Mouse (Mus musculus): ENCODE measurements around the gene Gtf3c4. TPM values are rescaled to one million over a fixed set of nuclear protein-coding genes. Genes with fewer than 3 reads are reported as not detected.

Gene Gtf3c4
- polyA plus RNA-seq, 1 experiment from 2014 or later = 4.3 TPM

DNA sequence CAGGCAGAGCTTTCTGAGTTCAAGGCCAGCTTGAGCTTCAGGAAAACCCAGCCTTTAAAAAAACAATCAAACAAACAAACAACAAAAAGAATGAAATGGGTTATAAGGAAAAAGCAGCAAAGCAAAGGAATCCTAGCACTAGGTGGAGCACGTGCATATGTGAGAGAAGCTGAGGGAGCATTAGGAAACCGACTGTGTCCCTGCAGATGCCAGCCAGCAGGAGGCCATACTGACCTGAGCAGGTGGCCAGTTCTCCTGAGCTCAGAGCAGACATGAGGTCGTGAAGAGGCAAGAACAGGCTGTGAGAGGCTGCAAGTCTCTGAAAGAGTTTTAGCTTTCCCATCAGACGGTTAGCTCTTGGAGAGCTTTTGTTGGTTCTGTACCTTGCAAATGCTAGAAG is 10.9 kb downstream of the Gtf3c4 start:
- H3K4me2 ChIP-seq (ENCODE audit: low read depth, low read length) = no peak overlapping the region
- peaks cover 28% of the 10 kb centered on the region for H3K36me3 ChIP-seq (ENCODE audit: control insufficient read depth, insufficient read depth)
- H3K9me3 ChIP-seq (replicated peaks; ENCODE audit: control insufficient read depth, low read length) = no peaks in the 10 kb centered on the region
- H3K9ac ChIP-seq (ENCODE audit: low read depth, low read length) = no peak overlapping the region
- H3K27me3 ChIP-seq (ENCODE audit: control insufficient read depth, insufficient read depth, low read depth, low read length) = no peaks in the 10 kb centered on the region
- no peak overlapping the region for H3K4me3 ChIP-seq (ENCODE audit: low read depth, low read length)
- WGBS (ENCODE audit: insufficient replicate concordance) = 53% methylated on average over 4 of the region's 4 CpGs
- peaks cover 2% of the 10 kb centered on the region for H3K4me1 ChIP-seq (ENCODE audit: control insufficient read depth, low read depth, low read length)
- no peak overlapping the region for H3K27ac ChIP-seq (ENCODE audit: low read length)
- peak; percentile 41; the same call in 1 of the 2 replicates for ATAC-seq (ENCODE audit: low read depth)

DNA sequence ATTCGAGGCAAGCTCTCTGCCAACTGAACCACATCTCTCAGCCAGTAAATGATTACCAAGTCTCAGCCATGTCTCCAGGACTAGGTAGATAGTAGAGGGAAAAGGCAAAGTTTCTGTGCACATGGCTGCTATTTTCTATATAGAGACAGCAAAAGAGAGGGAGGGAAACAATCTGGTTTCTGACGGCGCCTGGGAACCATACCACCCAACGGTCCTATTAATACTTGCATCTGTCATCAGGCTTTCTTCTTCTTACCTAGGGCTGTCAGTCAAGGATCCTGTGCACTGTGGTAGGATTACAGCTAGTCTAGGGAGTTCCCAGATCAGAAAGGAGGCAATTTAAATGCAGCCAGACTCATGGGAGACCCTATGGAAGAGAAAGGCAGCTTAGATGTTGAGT is 21.3 kb downstream of the Gtf3c4 start:
- ATAC-seq (ENCODE audit: low read depth) = no peak
- H3K4me3 ChIP-seq (ENCODE audit: low read depth, low read length) = no peak overlapping the region
- no peak overlapping the region for H3K4me2 ChIP-seq (ENCODE audit: low read depth, low read length)
- H3K9me3 ChIP-seq (replicated peaks; ENCODE audit: control insufficient read depth, low read length) = no peaks in the 10 kb centered on the region
- no peak overlapping the region for H3K27ac ChIP-seq (ENCODE audit: low read length)
- H3K4me1 ChIP-seq (ENCODE audit: control insufficient read depth, low read depth, low read length) = no peaks in the 10 kb centered on the region
- WGBS (ENCODE audit: insufficient replicate concordance) = 66% methylated on average over 4 of the region's 4 CpGs
- H3K9ac ChIP-seq (ENCODE audit: low read depth, low read length) = no peak overlapping the region
- no peaks in the 10 kb centered on the region for H3K27me3 ChIP-seq (ENCODE audit: control insufficient read depth, insufficient read depth, low read depth, low read length)
- H3K36me3 ChIP-seq (ENCODE audit: control insufficient read depth, insufficient read depth) = no peaks in the 10 kb centered on the region

DNA sequence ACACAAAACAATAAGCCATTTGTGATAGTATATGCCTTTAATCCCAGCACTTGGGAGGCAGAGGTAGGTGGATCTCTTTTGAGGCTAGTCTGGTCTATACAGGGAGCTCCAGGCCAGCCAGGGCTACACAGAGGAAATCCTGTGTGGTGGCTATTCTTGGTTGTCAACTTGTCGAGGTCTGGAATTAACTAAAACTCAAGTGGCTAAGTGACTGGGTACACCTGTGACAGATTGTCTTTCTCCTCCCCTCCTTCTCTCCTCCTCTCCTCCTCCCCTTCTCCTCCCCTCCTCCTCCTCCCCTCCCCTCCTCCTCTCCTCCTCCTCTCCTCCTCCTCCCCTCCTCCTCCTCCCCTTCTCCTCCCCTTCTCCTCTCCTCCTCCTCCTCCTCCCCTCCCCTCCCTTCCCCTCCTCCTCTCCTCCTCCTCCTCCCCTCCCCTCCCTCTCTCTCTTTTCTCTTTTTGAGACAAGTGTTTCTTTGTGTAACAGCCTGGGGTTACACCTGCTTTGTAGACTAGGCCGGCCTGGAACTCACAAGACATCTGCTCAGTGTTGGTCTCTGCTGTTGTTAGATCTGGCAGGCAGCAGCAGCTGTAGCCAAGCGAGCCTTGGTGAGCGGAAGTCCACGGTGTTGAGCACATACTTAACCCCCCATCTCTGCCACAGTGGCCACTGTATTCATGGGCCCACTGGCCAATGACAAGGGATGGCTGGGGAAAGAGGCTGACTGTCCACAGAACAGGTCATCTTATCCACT is 29.7 kb downstream of the Gtf3c4 start:
- no peak overlapping the region for H3K4me3 ChIP-seq (ENCODE audit: low read depth, low read length)

DNA sequence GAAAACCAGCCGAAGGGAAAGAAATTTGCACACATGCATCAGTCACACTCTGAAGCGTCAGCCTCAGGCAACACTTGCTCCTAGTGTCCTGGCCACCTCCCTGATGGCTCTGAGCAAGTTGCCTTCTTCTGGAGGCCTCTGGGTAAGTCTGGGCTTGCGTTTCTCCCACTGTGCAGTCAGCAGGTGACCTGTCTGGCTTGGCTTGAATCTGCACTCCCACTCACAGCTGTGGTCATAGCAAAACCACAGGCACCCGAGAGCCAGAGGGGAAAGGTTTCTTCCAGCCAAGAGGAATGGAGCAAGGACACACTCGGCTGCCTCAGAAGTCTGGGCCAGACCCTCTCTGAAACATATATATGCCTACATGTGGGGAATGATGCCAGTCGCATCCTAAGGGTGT is 31.3 kb downstream of the Gtf3c4 start:
- no peak for ATAC-seq (ENCODE audit: low read depth)
- H3K4me2 ChIP-seq (ENCODE audit: low read depth, low read length) = no peak overlapping the region
- H3K4me3 ChIP-seq (ENCODE audit: low read depth, low read length) = no peak overlapping the region
- 56% methylated on average over 6 of the region's 6 CpGs for WGBS (ENCODE audit: insufficient replicate concordance)
- no peaks in the 10 kb centered on the region for H3K36me3 ChIP-seq (ENCODE audit: control insufficient read depth, insufficient read depth)
- no peaks in the 10 kb centered on the region for H3K4me1 ChIP-seq (ENCODE audit: control insufficient read depth, low read depth, low read length)
- no peak overlapping the region for H3K9ac ChIP-seq (ENCODE audit: low read depth, low read length)
- no peaks in the 10 kb centered on the region for H3K27me3 ChIP-seq (ENCODE audit: control insufficient read depth, insufficient read depth, low read depth, low read length)
- H3K27ac ChIP-seq (ENCODE audit: low read length) = no peak overlapping the region
- no peaks in the 10 kb centered on the region for H3K9me3 ChIP-seq (replicated peaks; ENCODE audit: control insufficient read depth, low read length)

More for the DNA sequence above, 29.7 kb downstream of the Gtf3c4 start:
- WGBS (ENCODE audit: insufficient replicate concordance) = 44% methylated on average over 5 of the region's 5 CpGs
- Histone ChIP-seq H3K36me3 (ENCODE audit: control insufficient read depth, insufficient read depth) (no peaks in the 10 kb centered on the region), H3K4me1 (ENCODE audit: control insufficient read depth, low read depth, low read length) (no peaks in the 10 kb centered on the region), H3K4me2 (ENCODE audit: low read depth, low read length) (no peak overlapping the region), H3K27ac (ENCODE audit: low read length) (no peak overlapping the region), H3K9me3 (replicated peaks; ENCODE audit: control insufficient read depth, low read length) (no peaks in the 10 kb centered on the region), H3K9ac (ENCODE audit: low read depth, low read length) (no peak overlapping the region), H3K27me3 (ENCODE audit: control insufficient read depth, insufficient read depth, low read depth, low read length) (no peaks in the 10 kb centered on the region)
- ATAC-seq (ENCODE audit: low read depth) = no peak

DNA sequence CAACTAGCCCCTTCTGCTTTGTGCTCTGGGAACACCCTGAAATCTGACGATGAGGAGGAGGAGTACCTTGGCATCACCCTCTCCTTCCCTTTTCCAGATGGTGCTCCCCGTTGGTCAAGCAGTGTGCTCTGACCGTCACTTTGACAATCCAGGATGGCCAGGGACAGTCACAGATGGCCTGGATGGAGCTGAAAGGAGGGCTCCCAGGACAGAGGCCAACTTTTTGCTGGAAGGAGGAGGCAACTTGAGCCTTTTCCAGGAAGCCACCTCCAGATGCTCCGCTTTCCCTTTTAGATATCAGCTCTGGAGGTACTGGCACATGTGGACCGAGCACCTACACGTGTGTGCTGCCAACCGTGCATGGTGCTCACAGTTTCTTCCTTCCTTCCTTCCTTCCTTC is 36.8 kb downstream of the Gtf3c4 start:
- H3K4me2 ChIP-seq (ENCODE audit: low read depth, low read length) = no peak overlapping the region
- H3K9me3 ChIP-seq (replicated peaks; ENCODE audit: control insufficient read depth, low read length) = no peaks in the 10 kb centered on the region

DNA sequence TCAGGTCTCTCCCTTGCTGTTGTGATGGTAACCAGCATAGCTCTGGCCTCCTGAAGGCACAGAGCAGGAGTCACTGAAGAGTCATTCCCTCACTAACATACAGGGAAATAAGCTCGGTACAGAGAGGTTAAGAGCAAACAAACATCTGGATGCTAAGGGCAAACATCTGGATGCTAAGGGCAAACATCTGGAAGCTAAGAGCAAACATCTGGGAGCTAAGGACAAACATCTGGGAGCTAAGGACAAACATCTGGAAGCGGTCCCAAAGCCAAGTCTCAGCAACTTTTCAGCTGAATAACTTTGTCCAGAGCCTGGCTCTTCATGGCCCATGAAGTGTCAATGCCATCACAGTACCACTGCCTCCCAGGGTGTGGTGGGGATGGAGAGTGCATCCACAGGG is 40.6 kb downstream of the Gtf3c4 start:
- H3K9ac ChIP-seq (ENCODE audit: low read depth, low read length) = no peak overlapping the region
- H3K4me1 ChIP-seq (ENCODE audit: control insufficient read depth, low read depth, low read length) = no peaks in the 10 kb centered on the region
- no peak overlapping the region for H3K4me3 ChIP-seq (ENCODE audit: low read depth, low read length)
- no peaks in the 10 kb centered on the region for H3K9me3 ChIP-seq (replicated peaks; ENCODE audit: control insufficient read depth, low read length)
- no peak overlapping the region for H3K4me2 ChIP-seq (ENCODE audit: low read depth, low read length)
- H3K27me3 ChIP-seq (ENCODE audit: control insufficient read depth, insufficient read depth, low read depth, low read length) = no peaks in the 10 kb centered on the region
- WGBS (ENCODE audit: insufficient replicate concordance) = 54% methylated on average over 2 of the region's 2 CpGs
- ATAC-seq (ENCODE audit: low read depth) = no peak
- H3K36me3 ChIP-seq (ENCODE audit: control insufficient read depth, insufficient read depth) = no peaks in the 10 kb centered on the region
- no peak overlapping the region for H3K27ac ChIP-seq (ENCODE audit: low read length)

More for the DNA sequence above, 36.8 kb downstream of the Gtf3c4 start:
- 51% methylated on average over 7 of the region's 7 CpGs for WGBS (ENCODE audit: insufficient replicate concordance)
- Histone ChIP-seq H3K4me1 (ENCODE audit: control insufficient read depth, low read depth, low read length) (no peaks in the 10 kb centered on the region), H3K9ac (ENCODE audit: low read depth, low read length) (no peak overlapping the region), H3K27ac (ENCODE audit: low read length) (no peak overlapping the region), H3K4me3 (ENCODE audit: low read depth, low read length) (no peak overlapping the region), H3K36me3 (ENCODE audit: control insufficient read depth, insufficient read depth) (no peaks in the 10 kb centered on the region), H3K27me3 (ENCODE audit: control insufficient read depth, insufficient read depth, low read depth, low read length) (no peaks in the 10 kb centered on the region)
- ATAC-seq (ENCODE audit: low read depth) = no peak

DNA sequence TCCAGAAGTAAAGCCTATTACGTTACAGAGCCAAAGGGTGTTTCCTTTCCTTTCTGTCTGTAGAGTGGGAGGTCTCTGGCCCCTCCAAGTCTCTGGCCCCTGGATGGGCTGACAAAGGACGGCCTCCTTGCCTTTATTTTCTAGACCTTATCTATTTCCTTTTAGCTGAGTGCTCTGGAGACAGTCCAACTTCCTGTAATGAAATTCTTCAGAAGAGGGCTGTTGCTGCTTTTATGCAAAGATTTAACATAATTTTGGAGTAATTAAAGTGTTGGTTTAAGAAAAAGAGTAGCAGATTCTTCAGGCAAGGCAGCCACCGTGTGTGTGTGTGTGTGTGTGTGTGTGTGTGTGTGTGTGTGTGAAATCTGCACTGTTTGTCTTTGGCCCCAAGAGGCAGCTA is 41.8 kb downstream of the Gtf3c4 start:
- Histone ChIP-seq H3K4me2 (ENCODE audit: low read depth, low read length) (no peak overlapping the region), H3K27ac (ENCODE audit: low read length) (no peak overlapping the region), H3K4me1 (ENCODE audit: control insufficient read depth, low read depth, low read length) (no peaks in the 10 kb centered on the region), H3K4me3 (ENCODE audit: low read depth, low read length) (no peak overlapping the region), H3K9ac (ENCODE audit: low read depth, low read length) (no peak overlapping the region), H3K27me3 (ENCODE audit: control insufficient read depth, insufficient read depth, low read depth, low read length) (no peaks in the 10 kb centered on the region), H3K36me3 (ENCODE audit: control insufficient read depth, insufficient read depth) (no peaks in the 10 kb centered on the region), H3K9me3 (replicated peaks; ENCODE audit: control insufficient read depth, low read length) (no peaks in the 10 kb centered on the region)
- WGBS (ENCODE audit: insufficient replicate concordance) = 12% methylated on average over 3 of the region's 3 CpGs
- ATAC-seq (ENCODE audit: low read depth) = no peak

DNA sequence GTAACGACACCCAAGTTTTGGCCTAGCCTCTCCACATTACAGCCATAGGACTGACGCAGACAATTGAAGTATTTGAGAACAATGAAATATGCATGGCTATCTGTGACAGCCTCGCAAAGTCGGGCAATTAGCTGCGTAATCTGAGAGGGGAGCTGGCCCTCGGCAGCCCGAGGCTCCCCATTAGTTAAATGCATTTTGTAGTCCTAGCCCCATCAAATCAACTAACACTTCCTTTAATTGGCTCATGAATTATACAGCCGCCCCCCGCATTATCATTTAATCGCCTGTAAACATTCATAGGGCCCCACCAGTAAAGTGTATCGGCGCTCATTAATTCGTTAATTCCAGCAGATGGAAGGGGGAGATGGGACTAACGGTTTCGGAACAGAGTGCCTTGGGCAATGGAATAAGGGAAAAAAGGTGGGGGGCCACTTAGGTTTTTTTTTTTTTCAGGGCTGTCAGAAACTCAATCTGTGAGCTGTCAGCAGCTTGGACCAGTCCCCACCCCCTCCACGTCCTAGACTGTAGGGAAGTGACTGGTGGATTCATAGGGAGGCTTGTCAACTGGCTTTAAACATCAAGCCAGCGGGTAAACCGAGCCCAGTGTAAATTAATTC is 42.6 kb downstream of the Gtf3c4 start:
- no peak overlapping the region for H3K27ac ChIP-seq (ENCODE audit: low read length)
- no peak overlapping the region for H3K4me3 ChIP-seq (ENCODE audit: low read depth, low read length)
- ATAC-seq (ENCODE audit: low read depth) = no peak
- no peaks in the 10 kb centered on the region for H3K27me3 ChIP-seq (ENCODE audit: control insufficient read depth, insufficient read depth, low read depth, low read length)
- no peak overlapping the region for H3K9ac ChIP-seq (ENCODE audit: low read depth, low read length)
- no peaks in the 10 kb centered on the region for H3K9me3 ChIP-seq (replicated peaks; ENCODE audit: control insufficient read depth, low read length)
- 58% methylated on average over 18 of the region's 18 CpGs for WGBS (ENCODE audit: insufficient replicate concordance)
- no peaks in the 10 kb centered on the region for H3K4me1 ChIP-seq (ENCODE audit: control insufficient read depth, low read depth, low read length)
- H3K4me2 ChIP-seq (ENCODE audit: low read depth, low read length) = no peak overlapping the region
- no peaks in the 10 kb centered on the region for H3K36me3 ChIP-seq (ENCODE audit: control insufficient read depth, insufficient read depth)

DNA sequence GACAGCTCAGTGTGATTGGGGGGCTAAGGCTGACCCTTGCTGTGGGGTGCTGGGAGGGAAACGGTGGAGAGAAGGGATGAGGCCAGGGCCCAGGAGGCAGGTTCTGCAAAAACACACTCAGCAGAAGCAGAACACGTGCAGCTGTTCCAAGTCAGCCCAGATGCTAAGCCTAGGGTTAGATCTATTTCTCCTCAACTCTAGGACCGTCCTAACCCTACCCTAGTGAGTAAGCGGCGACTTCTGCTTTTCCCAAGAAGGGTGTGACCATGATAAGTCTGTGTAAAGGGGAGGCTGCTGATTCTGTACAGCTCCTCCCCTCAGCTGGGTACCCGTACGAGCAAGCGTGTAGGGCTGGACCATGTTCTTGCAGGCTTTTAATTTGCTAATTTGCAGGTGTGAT is 43.9 kb downstream of the Gtf3c4 start:
- 15% methylated on average over 8 of the region's 8 CpGs for WGBS (ENCODE audit: insufficient replicate concordance)
- no peaks in the 10 kb centered on the region for H3K36me3 ChIP-seq (ENCODE audit: control insufficient read depth, insufficient read depth)
- no peaks in the 10 kb centered on the region for H3K27me3 ChIP-seq (ENCODE audit: control insufficient read depth, insufficient read depth, low read depth, low read length)
- no peak overlapping the region for H3K4me2 ChIP-seq (ENCODE audit: low read depth, low read length)
- H3K27ac ChIP-seq (ENCODE audit: low read length) = no peak overlapping the region
- no peak overlapping the region for H3K9ac ChIP-seq (ENCODE audit: low read depth, low read length)
- ATAC-seq (ENCODE audit: low read depth) = no peak
- H3K4me3 ChIP-seq (ENCODE audit: low read depth, low read length) = no peak overlapping the region
- no peaks in the 10 kb centered on the region for H3K4me1 ChIP-seq (ENCODE audit: control insufficient read depth, low read depth, low read length)
- H3K9me3 ChIP-seq (replicated peaks; ENCODE audit: control insufficient read depth, low read length) = no peaks in the 10 kb centered on the region

Measured in liver, embryonic 16.5 days (tissue).